Mouse (Mus musculus): ENCODE data around the gene Ctnnb1. TPM values are rescaled to one million over a fixed set of nuclear protein-coding genes. Genes with fewer than 3 reads are reported as not detected.

The Ctnnb1 gene
- polyA plus RNA-seq, 1 experiment = 433 TPM

GRCm38 (mm10) chr9:120926939-120927606 lies 1.9 kb upstream of the Ctnnb1 start:
- DNase-seq (ENCODE audit: low read depth) = no peak
- TF ChIP-seq CTCF (IDR thresholded peaks at IDR 0.05; ENCODE audit: borderline replicate concordance, extremely low read depth, insufficient read depth, insufficient read length) (no peak), POLR2A (IDR thresholded peaks at IDR 0.05; ENCODE audit: borderline replicate concordance, extremely low read depth, insufficient read depth, insufficient read length, poor library complexity, severe bottlenecking) (no peak)

DNA sequence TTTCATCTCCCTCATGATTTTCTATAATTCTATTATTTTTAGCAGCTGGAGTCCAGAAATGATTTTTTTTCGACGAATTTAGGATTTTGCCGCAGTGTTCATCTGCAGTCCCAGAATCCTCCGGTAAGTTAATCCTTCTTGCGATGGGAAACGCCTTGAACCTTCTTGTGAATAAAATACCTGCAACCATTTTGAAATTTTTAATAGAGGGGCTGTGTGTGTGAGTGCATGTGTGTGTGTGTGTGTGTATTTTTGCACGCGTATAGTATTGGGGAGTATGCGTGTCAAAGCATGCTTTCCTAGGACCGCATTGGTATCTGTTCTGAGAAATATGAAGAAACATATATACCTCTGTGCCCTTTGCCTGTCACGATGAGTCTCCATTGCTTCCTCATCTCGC lies 1.0 kb downstream of the Ctnnb1 start:
- peak; percentile 23 for DNase-seq (ENCODE audit: low read depth)

DNA sequence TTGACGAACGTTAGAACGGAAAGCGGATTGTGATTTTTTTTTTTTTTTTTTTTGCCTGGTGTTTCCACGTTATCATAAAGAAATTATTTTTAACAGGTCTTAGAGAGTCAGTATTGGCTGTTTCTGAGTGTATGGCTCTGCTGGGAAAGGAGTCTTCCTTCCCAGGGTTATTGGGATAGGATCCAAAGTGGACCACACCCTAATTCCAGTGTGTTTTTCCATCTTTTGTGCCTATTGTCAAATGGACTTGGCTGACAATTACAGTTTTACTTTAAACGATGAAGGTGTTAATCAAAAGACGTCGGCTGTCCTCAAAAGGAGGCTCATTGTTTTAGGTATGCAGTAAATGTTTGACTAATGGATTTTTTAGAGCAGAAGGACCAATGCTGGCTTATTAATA lies 1.8 kb downstream of the Ctnnb1 start:
- no peak for DNase-seq (ENCODE audit: low read depth)
- TF ChIP-seq POLR2A (IDR thresholded peaks at IDR 0.05; ENCODE audit: borderline replicate concordance, extremely low read depth, insufficient read depth, insufficient read length, poor library complexity, severe bottlenecking) (no peak), CTCF (IDR thresholded peaks at IDR 0.05; ENCODE audit: borderline replicate concordance, extremely low read depth, insufficient read depth, insufficient read length) (no peak)

More for the DNA sequence above, 1.0 kb downstream of the Ctnnb1 start:
- no peak for TF ChIP-seq CTCF (IDR thresholded peaks at IDR 0.05; ENCODE audit: borderline replicate concordance, extremely low read depth, insufficient read depth, insufficient read length)
- no peak for TF ChIP-seq POLR2A (IDR thresholded peaks at IDR 0.05; ENCODE audit: borderline replicate concordance, extremely low read depth, insufficient read depth, insufficient read length, poor library complexity, severe bottlenecking)

DNA sequence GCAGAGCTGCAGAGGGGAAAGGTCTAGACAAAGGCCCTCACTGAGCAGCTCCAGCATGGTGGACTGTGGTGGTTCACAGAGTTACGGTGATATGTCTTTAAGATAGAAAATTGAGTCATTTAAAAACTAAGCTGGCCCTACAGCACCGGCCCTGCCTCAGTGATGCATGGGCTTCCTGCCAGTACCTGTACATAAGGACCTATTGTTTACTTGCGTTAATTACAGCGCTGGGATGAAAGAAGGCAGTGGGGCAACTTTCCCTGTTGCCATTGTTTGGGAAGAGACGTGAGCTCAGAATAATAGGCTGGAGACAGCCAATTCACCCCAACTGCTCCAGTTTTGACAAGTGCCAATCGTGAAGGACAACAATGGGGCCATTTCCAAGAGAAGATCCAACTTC lies 3.4 kb downstream of the Ctnnb1 start:
- no peak for TF ChIP-seq POLR2A (IDR thresholded peaks at IDR 0.05; ENCODE audit: borderline replicate concordance, extremely low read depth, insufficient read depth, insufficient read length, poor library complexity, severe bottlenecking)
- no peak for TF ChIP-seq CTCF (IDR thresholded peaks at IDR 0.05; ENCODE audit: borderline replicate concordance, extremely low read depth, insufficient read depth, insufficient read length)
- peak; percentile 77 for DNase-seq (ENCODE audit: low read depth)

GRCm38 (mm10) chr9:120932797-120933586 lies 4.0 kb downstream of the Ctnnb1 start:
- peak; percentile 99 for DNase-seq (ENCODE audit: low read depth)
- TF ChIP-seq POLR2A (IDR thresholded peaks at IDR 0.05; ENCODE audit: borderline replicate concordance, extremely low read depth, insufficient read depth, insufficient read length, poor library complexity, severe bottlenecking) = peak; percentile 100
- no peak for TF ChIP-seq CTCF (IDR thresholded peaks at IDR 0.05; ENCODE audit: borderline replicate concordance, extremely low read depth, insufficient read depth, insufficient read length)

GRCm38 (mm10) chr9:120933587-120933885 lies 4.5 kb downstream of the Ctnnb1 start:
- TF ChIP-seq CTCF (IDR thresholded peaks at IDR 0.05; ENCODE audit: borderline replicate concordance, extremely low read depth, insufficient read depth, insufficient read length) (no peak), POLR2A (IDR thresholded peaks at IDR 0.05; ENCODE audit: borderline replicate concordance, extremely low read depth, insufficient read depth, insufficient read length, poor library complexity, severe bottlenecking) (no peak)
- DNase-seq (ENCODE audit: low read depth) = no peak

GRCm38 (mm10) chr9:120933886-120934758 lies 5.1 kb downstream of the Ctnnb1 start:
- TF ChIP-seq POLR2A (IDR thresholded peaks at IDR 0.05; ENCODE audit: borderline replicate concordance, extremely low read depth, insufficient read depth, insufficient read length, poor library complexity, severe bottlenecking) (no peak), CTCF (IDR thresholded peaks at IDR 0.05; ENCODE audit: borderline replicate concordance, extremely low read depth, insufficient read depth, insufficient read length) (no peak)
- DNase-seq (ENCODE audit: low read depth) = peak; percentile 84

- TF ChIP-seq CTCF (IDR thresholded peaks at IDR 0.05; ENCODE audit: borderline replicate concordance, extremely low read depth, insufficient read depth, insufficient read length) (no peak), POLR2A (IDR thresholded peaks at IDR 0.05; ENCODE audit: borderline replicate concordance, extremely low read depth, insufficient read depth, insufficient read length, poor library complexity, severe bottlenecking) (no peak)
- DNase-seq (ENCODE audit: low read depth) = no peak
Measured at GRCm38 (mm10) chr9:120934821-120935633, 6.0 kb downstream of the Ctnnb1 start.

DNA sequence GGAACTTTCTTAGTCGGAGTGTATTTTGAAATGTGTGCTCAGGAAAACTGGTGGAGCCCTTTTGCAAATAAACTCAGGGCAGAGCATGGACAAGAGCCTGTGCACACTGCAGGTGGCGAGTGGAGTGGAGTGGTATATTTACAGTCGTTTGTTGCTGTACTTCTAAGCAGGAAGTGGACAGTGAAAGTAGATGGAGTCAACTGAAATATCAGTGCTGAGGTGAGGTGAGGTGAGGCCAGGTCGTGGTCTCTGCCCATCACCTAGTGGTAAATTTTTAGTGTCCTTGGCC lies 6.6 kb downstream of the Ctnnb1 start:
- no peak for DNase-seq (ENCODE audit: low read depth)

DNA sequence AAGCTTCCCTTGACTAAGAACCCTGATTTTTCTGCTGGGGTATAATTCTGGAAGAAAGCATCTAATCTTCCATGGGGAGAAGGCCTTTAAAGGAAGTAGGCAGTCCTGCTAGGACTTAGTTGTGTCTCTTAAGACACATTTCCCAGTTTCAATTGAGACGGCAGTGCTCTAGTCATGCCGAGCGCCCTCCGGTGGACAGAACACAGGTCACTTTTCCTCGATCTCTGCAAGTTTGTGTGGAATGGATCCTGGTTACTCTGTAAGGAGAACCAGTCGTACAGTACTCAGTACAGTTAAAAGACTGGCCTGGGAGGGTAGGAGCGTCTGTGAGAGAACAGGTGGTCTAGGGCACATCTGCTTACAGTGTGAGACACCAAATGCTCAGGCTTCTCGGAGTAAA lies 7.3 kb downstream of the Ctnnb1 start:
- TF ChIP-seq POLR2A (IDR thresholded peaks at IDR 0.05; ENCODE audit: borderline replicate concordance, extremely low read depth, insufficient read depth, insufficient read length, poor library complexity, severe bottlenecking) = no peak
- peak; percentile 83 for TF ChIP-seq CTCF (IDR thresholded peaks at IDR 0.05; ENCODE audit: borderline replicate concordance, extremely low read depth, insufficient read depth, insufficient read length)
- peak; percentile 83 for DNase-seq (ENCODE audit: low read depth)

More for the DNA sequence above, 6.6 kb downstream of the Ctnnb1 start:
- no peak for TF ChIP-seq POLR2A (IDR thresholded peaks at IDR 0.05; ENCODE audit: borderline replicate concordance, extremely low read depth, insufficient read depth, insufficient read length, poor library complexity, severe bottlenecking)

DNA sequence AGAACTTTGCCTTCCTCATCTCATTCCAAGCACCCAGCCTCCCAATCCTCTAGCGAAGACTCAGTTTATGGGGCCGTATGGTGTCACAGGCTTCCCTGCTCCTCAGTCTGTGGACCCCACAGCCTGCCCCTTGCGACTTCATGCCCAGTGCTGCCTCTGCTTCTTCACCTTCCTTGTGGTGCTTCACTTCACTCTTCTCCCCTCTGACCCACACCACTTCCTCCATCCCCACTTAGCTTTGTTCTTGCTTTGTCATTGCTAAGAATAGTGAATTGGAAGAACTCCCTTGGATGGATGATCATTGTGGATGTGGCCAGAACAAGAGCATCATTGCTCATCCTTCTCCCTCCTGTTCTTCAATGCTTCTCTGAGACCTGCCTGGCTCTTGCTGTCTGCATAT lies 11.8 kb downstream of the Ctnnb1 start:
- no peak for TF ChIP-seq CTCF (IDR thresholded peaks at IDR 0.05; ENCODE audit: borderline replicate concordance, extremely low read depth, insufficient read depth, insufficient read length)
- no peak for TF ChIP-seq POLR2A (IDR thresholded peaks at IDR 0.05; ENCODE audit: borderline replicate concordance, extremely low read depth, insufficient read depth, insufficient read length, poor library complexity, severe bottlenecking)
- DNase-seq (ENCODE audit: low read depth) = no peak
